Mouse (Mus musculus): ENCODE results near the gene Gm7945.
"Not testable (repeated sequence)": the region's sequence is repeated elsewhere in the genome, so short reads cannot be mapped to it uniquely, and the experiment has no call there.

Gm7945 gene

DNA sequence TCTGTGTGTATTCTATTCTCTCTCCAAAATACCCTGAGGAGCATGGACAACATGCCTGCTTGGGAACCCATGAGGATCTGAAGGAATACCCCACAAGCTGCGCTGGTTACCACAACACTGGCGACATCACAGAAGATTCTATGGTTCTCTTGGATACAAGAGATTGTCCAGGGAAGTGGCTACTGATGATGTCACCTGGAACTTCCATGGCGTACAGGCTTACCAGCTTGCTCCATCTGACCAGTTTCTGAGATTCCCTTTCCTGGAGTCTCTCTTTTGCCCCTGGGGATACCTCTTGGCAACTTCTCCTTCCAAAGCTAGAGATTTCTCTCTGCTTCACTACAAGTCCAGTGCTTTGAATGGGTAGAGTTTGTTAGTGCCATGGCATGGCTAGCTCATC is at the start of gene Gm7945:
Gene Gm7945, minus strand, starts transcription at position 101 of the 400 bp plus-strand sequence.
- not testable (repeated sequence) for DNase-seq (ENCODE audit: low read depth in 2 of 2, low spot score in 2 of 2)

DNA sequence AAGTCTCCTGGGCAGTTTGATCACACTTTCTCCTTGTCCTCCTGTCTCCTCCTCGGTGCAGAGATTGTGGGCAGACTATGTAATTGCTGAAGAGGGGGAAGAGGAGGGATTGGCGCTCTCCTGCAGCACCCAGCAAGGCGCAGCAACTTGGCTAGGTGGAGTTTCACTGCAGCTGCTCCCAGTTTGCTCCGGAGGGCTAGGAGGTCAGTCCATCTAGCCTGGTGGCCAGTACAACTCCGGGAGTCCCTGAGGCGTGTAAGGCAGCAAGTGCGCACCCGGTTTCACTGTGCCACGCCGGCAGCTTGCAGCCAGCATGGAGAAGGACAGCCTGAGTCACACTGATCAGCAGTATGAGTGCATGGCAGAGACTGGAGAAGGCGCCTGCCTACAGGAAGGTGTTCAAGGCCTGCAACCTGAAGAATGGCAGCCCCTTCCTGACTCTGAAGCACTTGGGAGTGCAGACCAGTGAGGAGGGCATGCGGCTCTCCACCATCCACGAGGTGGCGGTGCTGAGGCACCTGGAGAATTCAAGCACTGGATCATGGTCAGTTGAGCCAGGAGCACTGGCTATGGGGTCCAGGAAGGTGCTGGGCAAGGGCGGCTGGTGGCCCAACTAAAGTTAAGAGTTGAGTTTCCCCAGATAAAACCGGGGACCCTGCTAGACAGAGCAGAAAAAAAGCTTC is 39.4 kb upstream of the Gm7945 start:
- not testable (repeated sequence) for DNase-seq (ENCODE audit: low read depth in 2 of 2, low spot score in 2 of 2)

DNA sequence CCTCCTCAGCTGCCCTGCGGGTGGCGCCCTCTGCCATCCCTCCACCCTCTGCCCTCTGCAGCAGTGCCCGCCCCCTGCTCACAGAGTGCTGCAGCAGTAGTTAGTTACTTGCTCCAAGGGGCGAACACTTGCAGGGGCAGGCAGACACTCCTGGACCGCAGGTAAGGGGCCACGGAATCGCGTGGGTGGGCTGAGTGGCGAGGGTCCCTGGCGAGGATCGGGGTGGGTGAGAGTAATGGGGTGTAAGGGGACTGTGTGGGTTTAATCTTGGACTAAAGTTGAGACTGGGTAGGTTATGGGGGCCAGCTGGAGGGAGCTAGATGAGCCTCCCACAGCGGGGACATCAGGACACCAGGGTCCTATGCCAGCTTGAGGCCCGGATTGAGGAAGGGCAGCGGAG is 38.5 kb upstream of the Gm7945 start:
- not testable (repeated sequence) for DNase-seq (ENCODE audit: low read depth in 2 of 2, low spot score in 2 of 2)

DNA sequence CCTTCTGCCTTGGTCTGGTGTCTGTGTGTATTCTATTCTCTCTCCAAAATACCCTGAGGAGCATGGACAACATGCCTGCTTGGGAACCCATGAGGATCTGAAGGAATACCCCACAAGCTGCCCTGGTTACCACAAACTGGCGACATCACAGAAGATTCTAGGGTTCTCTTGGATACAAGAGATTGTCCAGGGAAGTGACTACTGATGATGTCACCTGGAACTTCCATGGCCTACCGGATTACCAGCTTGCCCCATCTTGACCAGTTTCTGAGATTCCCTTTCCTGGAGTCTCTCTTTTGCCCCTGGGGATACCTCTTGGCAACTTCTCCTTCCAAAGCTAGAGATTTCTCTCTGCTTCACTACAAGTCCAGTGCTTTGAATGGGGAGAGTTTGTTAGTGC is 22.0 kb upstream of the Gm7945 start, which contains the start of gene Gm6482:
Gene Gm6482, minus strand, starts transcription at position 101 of the 400 bp plus-strand sequence.
- DNase-seq (ENCODE audit: low read depth in 2 of 2, low spot score in 2 of 2), result not testable (repeated sequence)

DNA sequence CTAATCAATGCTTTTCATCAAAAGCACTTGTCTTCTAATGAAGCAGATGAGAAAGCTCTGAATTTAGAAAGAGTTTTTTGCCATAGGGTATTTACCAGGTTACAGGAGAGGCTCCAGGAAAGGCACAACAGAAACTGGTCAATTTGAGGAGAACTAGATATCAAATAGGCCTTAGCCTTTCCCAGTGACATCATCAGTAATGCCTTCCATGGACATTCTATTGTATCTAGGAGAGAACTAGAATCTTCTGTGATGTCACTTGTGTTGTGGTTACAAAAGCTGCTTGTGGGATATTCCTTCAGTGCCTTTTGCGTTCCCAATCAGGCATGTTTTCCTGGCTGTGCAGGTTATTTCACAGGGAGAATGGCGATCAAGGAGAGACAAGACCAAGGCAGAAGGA is 37.9 kb downstream of the Gm7945 start, which contains the start of gene Gm5798:
Gene Gm5798, plus strand, starts transcription at position 301 of the 400 bp plus-strand sequence.
- not testable (repeated sequence) for DNase-seq (ENCODE audit: low read depth in 2 of 2, low spot score in 2 of 2)

Measured in CD8-positive naive resting alpha-beta T cell, adult 2 months (primary cell).